In the genomic region with DNA sequence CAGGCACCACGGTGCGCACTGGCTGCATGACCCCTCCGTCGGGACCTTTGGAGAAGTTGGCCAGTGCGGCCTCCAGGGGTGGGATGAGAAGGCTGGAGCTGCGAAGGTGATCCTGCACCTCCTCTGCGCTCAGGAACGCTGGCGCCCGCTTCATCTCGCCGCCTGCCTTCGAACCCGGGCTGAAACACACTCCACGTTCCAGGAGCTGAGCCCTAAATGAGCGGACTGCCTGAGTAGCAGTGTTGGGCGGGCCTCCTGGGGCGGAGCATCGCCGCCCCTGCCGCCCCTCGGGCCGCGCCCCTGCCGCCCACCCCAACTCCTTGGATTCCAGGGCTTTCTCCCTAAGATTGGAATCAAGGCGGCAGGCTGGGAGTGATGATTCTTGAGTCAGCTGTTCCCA, we compare ENCODE assay signal across 8 mouse cellular contexts. TPM values are rescaled to one million over a fixed set of nuclear protein-coding genes. Genes with fewer than 3 reads are reported as not detected.
A peak's percentile ranks its signal among the peaks of the same experiment; 100 is the strongest.
DNase-seq lines count a peak whose midpoint lies in the region; ATAC-seq and TF ChIP-seq lines count a peak whose summit lies in the region.

A gene (minus strand): TSS at position 341 of the 400 bp plus-strand sequence.

- intact Hi-C loops in left cerebral cortex, postnatal 25 days (cut with DNase I) = loop anchor here (5.0 to 10.0 kb wide), 3 partner anchors 94 to 527 kb away; a partner anchor contains a TSS

- H3K4me3 ChIP-seq in ES-Bruce4 (ENCODE audit: low read depth, low read length) = peak within 1 kb of the TSS; percentile 50
- H3K4me3 ChIP-seq in heart, postnatal 0 days (ENCODE audit: low read depth, low read length) = peak within 1 kb of the TSS; percentile 23
- H3K4me3 ChIP-seq in neural tube, embryonic 11.5 days (ENCODE audit: low read depth, low read length) = 0 out of 2 replicates have a peak within 1 kb of the TSS, but pooled peaks have one; percentile 1

- no peaks in the 10 kb centered on the region for H3K36me3 ChIP-seq in ES-Bruce4 (ENCODE audit: control insufficient read depth, insufficient read depth, low read length, poor library complexity, severe bottlenecking)
- no peaks in the 10 kb centered on the region for H3K36me3 ChIP-seq in heart, postnatal 0 days (replicated peaks; ENCODE audit: control insufficient read depth, insufficient read depth, low read length)
- H3K36me3 ChIP-seq in neural tube, embryonic 11.5 days (ENCODE audit: control insufficient read depth, insufficient read depth, low read length) = no peaks in the 10 kb centered on the region

- H3K4me1 ChIP-seq in ES-Bruce4 (ENCODE audit: control insufficient read depth, insufficient read depth, low read length) = no peaks in the 10 kb centered on the region
- H3K4me1 ChIP-seq in heart, postnatal 0 days (ENCODE audit: control insufficient read depth, insufficient read depth) = peaks cover 10% of the 10 kb centered on the region
- no peaks in the 10 kb centered on the region for H3K4me1 ChIP-seq in neural tube, embryonic 11.5 days (ENCODE audit: control insufficient read depth, insufficient read depth, low read length)

- WGBS in heart, postnatal 0 days = 3% methylated on average over 26 of the region's 26 CpGs
- WGBS in neural tube, embryonic 11.5 days = 2% methylated on average over 26 of the region's 26 CpGs

- no peak for ATAC-seq in heart, postnatal 0 days (ENCODE audit: insufficient read depth, low read depth)
- ATAC-seq in neural tube, embryonic 11.5 days (ENCODE audit: insufficient read depth, low FRiP score, low TSS enrichment) = no peak

- no peak within 1 kb of the TSS for H3K27ac ChIP-seq in ES-Bruce4 (ENCODE audit: insufficient read depth, low read length)
- no peak within 1 kb of the TSS for H3K27ac ChIP-seq in heart, postnatal 0 days (ENCODE audit: low read depth)
- no peak within 1 kb of the TSS for H3K27ac ChIP-seq in neural tube, embryonic 11.5 days (ENCODE audit: low read depth, low read length)

- H3K27me3 ChIP-seq in ES-Bruce4 (ENCODE audit: control insufficient read depth, insufficient read depth, low read length, poor library complexity, severe bottlenecking) = no peaks in the 10 kb centered on the region; the same call in 1 of the 2 replicates
- H3K27me3 ChIP-seq in heart, postnatal 0 days (ENCODE audit: control insufficient read depth, insufficient read depth, low read length) = peaks cover 22% of the 10 kb centered on the region
- peaks cover 3% of the 10 kb centered on the region; the same call in 1 of the 2 replicates for H3K27me3 ChIP-seq in neural tube, embryonic 11.5 days (ENCODE audit: control insufficient read depth, insufficient read depth, low read length)

- peak; percentile 33 for DNase-seq in embryo, embryonic 10 days (ENCODE audit: low spot score)
- no peak for DNase-seq in embryo, embryonic 9.5 days (ENCODE audit: extremely low spot score)
- no peak for DNase-seq in heart, postnatal 0 days (ENCODE audit: low spot score)
- peak; percentile 24 to 25 for DNase-seq in left cerebral cortex, postnatal 25 days (ENCODE audit: low spot score in 2 of 2)
- DNase-seq in neural tube, embryonic 11.5 days (ENCODE audit: low spot score) = peak; percentile 19
- no peak for DNase-seq in ovary, postnatal 14 days (ENCODE audit: low spot score)
- DNase-seq in cerebellum, postnatal 14 days = no peak

- TF ChIP-seq POLR2A in ES-Bruce4 (IDR thresholded peaks at IDR 0.05; ENCODE audit: insufficient read depth, low read length) = no peak

- no peak for TF ChIP-seq CTCF in ES-Bruce4 (IDR thresholded peaks at IDR 0.05; ENCODE audit: low read depth, low read length)
- no peak for TF ChIP-seq CTCF in heart, postnatal 0 days (IDR thresholded peaks at IDR 0.05; ENCODE audit: low read depth)

- H3K9ac ChIP-seq in ES-Bruce4 (ENCODE audit: low read depth, poor library complexity, severe bottlenecking) = 0 out of 2 replicates have a peak within 1 kb of the TSS, but pooled peaks have one; percentile 4
- no peak within 1 kb of the TSS for H3K9ac ChIP-seq in heart, postnatal 0 days (replicated peaks; ENCODE audit: low read depth, low read length)
- H3K9ac ChIP-seq in neural tube, embryonic 11.5 days (ENCODE audit: low read length) = no peak within 1 kb of the TSS

- peak within 1 kb of the TSS; percentile 40 for H3K4me2 ChIP-seq in heart, postnatal 0 days (ENCODE audit: low read depth, low read length)
- H3K4me2 ChIP-seq in neural tube, embryonic 11.5 days (ENCODE audit: low read depth) = peak within 1 kb of the TSS; percentile 35

- peaks cover 6% of the 10 kb centered on the region for H3K9me3 ChIP-seq in ES-Bruce4 (replicated peaks; ENCODE audit: control insufficient read depth, insufficient read depth, low read length, poor library complexity, severe bottlenecking)
- H3K9me3 ChIP-seq in heart, postnatal 0 days (replicated peaks; ENCODE audit: control insufficient read depth, low read length) = no peaks in the 10 kb centered on the region
- H3K9me3 ChIP-seq in neural tube, embryonic 11.5 days (ENCODE audit: control insufficient read depth, low read length) = no peaks in the 10 kb centered on the region

- no peak for TF ChIP-seq EP300 in ES-Bruce4 (IDR thresholded peaks at IDR 0.05; ENCODE audit: insufficient read depth, low read depth, low read length)
- no peak for TF ChIP-seq EP300 in heart, postnatal 0 days (IDR thresholded peaks at IDR 0.05; ENCODE audit: low read depth)

RNA-seq across cellular contexts. Expression of the gene that starts here (rescaled TPM):
- polyA plus RNA-seq in ES-Bruce4 (2011; ENCODE audit: insufficient read depth, insufficient read length, low read depth, missing spikeins) = 5.5 and 6.1 TPM in 2 replicates
- 0.19 TPM in 1 of 2 replicates, not detected in the other for total RNA-seq in heart, postnatal 0 days (2014; rRNA removed; ENCODE audit: low replicate concordance)
- 0.45 and 1.0 TPM in 2 replicates for polyA plus RNA-seq in heart, postnatal 0 days (2015; fragmentation: Nextera tagmentation; extraction: Ambion mirVana)
- total RNA-seq in left cerebral cortex, postnatal 25 days (2021) = 100 to 1,000 TPM in 1 of 2 experiments, 10 to 100 TPM in 1; 93.0 to 101 TPM
- 7.5 and 8.8 TPM in 2 replicates for polyA plus RNA-seq in neural tube, embryonic 11.5 days (2014; fragmentation: Nextera tagmentation; extraction: Ambion mirVana)

Comparison
In these comparisons a context has a peak if more than half of its experiments do, and no peak if none do; other contexts are left out.
1. RNA of the gene that starts here (total RNA-seq): 93.0 to 101 TPM in left cerebral cortex, postnatal 25 days; 0.19 TPM in heart, postnatal 0 days; every median in the first group is over 10 times any median in the second.
2. DNase-seq: peak in embryo, embryonic 10 days (single experiment), left cerebral cortex, postnatal 25 days (2 of 2) and neural tube, embryonic 11.5 days (single experiment); none in embryo, embryonic 9.5 days (single experiment), heart, postnatal 0 days (single experiment), ovary, postnatal 14 days (single experiment) and cerebellum, postnatal 14 days (0 of 2).
3. Peak in every context shown above with its lines, with median percentiles within 50 percentile points of each other: H3K4me3 ChIP-seq.